ENCODE assay signal across 8 mouse cellular contexts in the genomic region with DNA sequence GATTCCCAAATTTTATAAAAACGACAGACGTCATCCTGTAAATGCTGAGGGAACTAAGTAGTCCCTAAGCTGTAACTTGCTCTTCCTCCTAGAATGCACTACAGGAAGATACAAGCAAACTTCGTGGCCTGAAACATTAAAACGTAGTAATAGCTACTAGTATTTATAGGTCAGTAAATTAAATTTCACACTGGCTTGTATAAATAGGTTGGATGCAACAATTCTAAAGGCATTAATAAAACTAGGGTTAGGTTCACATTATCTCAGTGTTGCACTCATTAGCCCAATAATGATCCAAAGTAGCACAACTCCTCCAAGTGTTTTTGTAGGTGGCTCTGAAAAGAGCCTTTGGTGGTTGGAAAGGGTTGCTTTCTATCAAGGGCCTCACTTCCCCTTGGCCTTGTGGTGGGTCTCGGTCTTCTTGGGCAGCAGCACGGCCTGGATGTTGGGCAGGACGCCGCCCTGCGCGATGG. TPM values are rescaled to one million over a fixed set of nuclear protein-coding genes. Genes with fewer than 3 reads are reported as not detected.
DNase-seq lines count a peak whose midpoint lies in the region; ATAC-seq and TF ChIP-seq lines count a peak whose summit lies in the region.

No protein-coding gene starts in this region.

- H3K36me3 ChIP-seq in lung, embryonic 14.5 days (ENCODE audit: insufficient read depth): no peaks in the 10 kb centered on the region
- no peaks in the 10 kb centered on the region for H3K36me3 ChIP-seq in intestine, embryonic 14.5 days (ENCODE audit: control insufficient read depth, insufficient read depth, low read length)

- intact Hi-C loops in gastrocnemius, postnatal 36 days (cut with DNase I): no loop called here

- no peaks in the 10 kb centered on the region for H3K27me3 ChIP-seq in lung, embryonic 14.5 days (ENCODE audit: insufficient read depth, low read length)
- no peaks in the 10 kb centered on the region for H3K27me3 ChIP-seq in intestine, embryonic 14.5 days (replicated peaks; ENCODE audit: control insufficient read depth, insufficient read depth, low read length)

- peak overlapping the region; percentile 75 for H3K4me2 ChIP-seq in lung, embryonic 14.5 days
- H3K4me2 ChIP-seq in intestine, embryonic 14.5 days (ENCODE audit: low read length): peak overlapping the region; percentile 70

- H3K4me3 ChIP-seq in lung, embryonic 14.5 days (ENCODE audit: low read depth, low read length): peak overlapping the region; percentile 46
- H3K4me3 ChIP-seq in cortical plate, adult 2 months (ENCODE audit: insufficient read depth, low read length): peak overlapping the region; percentile 56
- H3K4me3 ChIP-seq in intestine, embryonic 14.5 days (ENCODE audit: low read depth, low read length): peak overlapping the region; percentile 41

- no peak for ATAC-seq in lung, embryonic 14.5 days (ENCODE audit: insufficient read depth)
- ATAC-seq in intestine, embryonic 14.5 days (replicated peaks; ENCODE audit: low FRiP score, low TSS enrichment, low read depth): no peak

- TF ChIP-seq POLR2A in cortical plate, adult 2 months (IDR thresholded peaks at IDR 0.05; ENCODE audit: extremely low read depth, insufficient read depth, low read length): no peak

- 1% methylated on average over 10 of the region's 10 CpGs for WGBS in lung, embryonic 14.5 days
- WGBS in intestine, embryonic 14.5 days: 2% methylated on average over 10 of the region's 10 CpGs

- peak overlapping the region; percentile 71 for H3K9ac ChIP-seq in lung, embryonic 14.5 days
- peak overlapping the region; percentile 69 for H3K9ac ChIP-seq in intestine, embryonic 14.5 days (ENCODE audit: low read length)

- peak; percentile 62 for DNase-seq in lung, embryonic 14.5 days
- no peak for DNase-seq in lung, postnatal 14 days
- peak; percentile 66 for DNase-seq in intestine, embryonic 14.5 days (ENCODE audit: low spot score)
- peak; percentile 45 for DNase-seq in neural tube, embryonic 10.5 days (ENCODE audit: extremely low spot score, low spot score)
- no peak for DNase-seq in right cerebral cortex, postnatal 4 days
- no peak for DNase-seq in adrenal gland, adult (ENCODE audit: inconsistent age in 2 of 2, low spot score in 1 of 2)
- DNase-seq in gastrocnemius, postnatal 36 days: no peak

- H3K9me3 ChIP-seq in lung, embryonic 14.5 days (ENCODE audit: low read depth, low read length): no peaks in the 10 kb centered on the region
- no peaks in the 10 kb centered on the region for H3K9me3 ChIP-seq in intestine, embryonic 14.5 days (ENCODE audit: control insufficient read depth, low read length)

- H3K4me1 ChIP-seq in lung, embryonic 14.5 days (ENCODE audit: insufficient read depth): no peaks in the 10 kb centered on the region
- H3K4me1 ChIP-seq in cortical plate, adult 2 months (ENCODE audit: control insufficient read depth, insufficient read depth, low read length): peaks cover 2% of the 10 kb centered on the region; the same call in 1 of the 2 replicates
- peaks cover 24% of the 10 kb centered on the region for H3K4me1 ChIP-seq in intestine, embryonic 14.5 days (replicated peaks; ENCODE audit: control insufficient read depth, insufficient read depth, low read length)

- H3K27ac ChIP-seq in lung, embryonic 14.5 days (ENCODE audit: low read depth): peak overlapping the region; percentile 98
- peak overlapping the region; percentile 88 for H3K27ac ChIP-seq in cortical plate, adult 2 months (ENCODE audit: insufficient read depth, low read length)
- H3K27ac ChIP-seq in intestine, embryonic 14.5 days (ENCODE audit: low read depth): peak overlapping the region; percentile 89

- TF ChIP-seq CTCF in lung, embryonic 14.5 days (IDR thresholded peaks at IDR 0.05; ENCODE audit: low read depth): no peak
- no peak for TF ChIP-seq CTCF in cortical plate, adult 2 months (IDR thresholded peaks at IDR 0.05; ENCODE audit: extremely low read depth, insufficient read depth, low read length)

RNA-seq across cellular contexts. Expression of a gene that starts 0.5 kb away (rescaled TPM):
- polyA plus RNA-seq in lung, embryonic 14.5 days (2014; fragmentation: Nextera tagmentation; extraction: Ambion mirVana): 16.8 and 20.4 TPM in 2 replicates
- polyA plus RNA-seq in cortical plate, adult 2 months (2012; rRNA removed): 0.70 and 1.7 TPM in 2 replicates
- polyA plus RNA-seq in intestine, embryonic 14.5 days (2014; fragmentation: Nextera tagmentation; extraction: Ambion mirVana): 18.2 and 18.4 TPM in 2 replicates
- 1 to 10 TPM; 2.1 to 4.8 TPM for total RNA-seq in gastrocnemius, postnatal 36 days (2021)

RNA-seq across cellular contexts. Expression of a gene that starts 0.8 kb away (rescaled TPM):
- polyA plus RNA-seq in lung, embryonic 14.5 days (2014; fragmentation: Nextera tagmentation; extraction: Ambion mirVana): 2.0 and 3.1 TPM in 2 replicates
- polyA plus RNA-seq in cortical plate, adult 2 months (2012; rRNA removed): 2.0 and 2.7 TPM in 2 replicates
- 3.2 and 3.7 TPM in 2 replicates for polyA plus RNA-seq in intestine, embryonic 14.5 days (2014; fragmentation: Nextera tagmentation; extraction: Ambion mirVana)
- total RNA-seq in gastrocnemius, postnatal 36 days (2021): 1 to 10 TPM; 6.9 to 9.3 TPM

RNA-seq across cellular contexts. Expression of a gene that starts 2.8 kb away (rescaled TPM):
- polyA plus RNA-seq in lung, embryonic 14.5 days (2014; fragmentation: Nextera tagmentation; extraction: Ambion mirVana): 6.4 and 8.8 TPM in 2 replicates
- 11.0 and 14.4 TPM in 2 replicates for polyA plus RNA-seq in cortical plate, adult 2 months (2012; rRNA removed)
- polyA plus RNA-seq in intestine, embryonic 14.5 days (2014; fragmentation: Nextera tagmentation; extraction: Ambion mirVana): 7.2 and 10.8 TPM in 2 replicates
- total RNA-seq in gastrocnemius, postnatal 36 days (2021): 10 to 100 TPM; 27.0 to 38.7 TPM

RNA-seq across cellular contexts. Expression of a gene that starts 18.2 kb away (rescaled TPM):
- 0.96 and 2.2 TPM in 2 replicates for polyA plus RNA-seq in lung, embryonic 14.5 days (2014; fragmentation: Nextera tagmentation; extraction: Ambion mirVana)
- polyA plus RNA-seq in cortical plate, adult 2 months (2012; rRNA removed): 2.3 and 2.4 TPM in 2 replicates
- polyA plus RNA-seq in intestine, embryonic 14.5 days (2014; fragmentation: Nextera tagmentation; extraction: Ambion mirVana): 2.2 and 2.3 TPM in 2 replicates
- total RNA-seq in gastrocnemius, postnatal 36 days (2021): 1 to 10 TPM; 2.0 to 3.2 TPM

RNA-seq across cellular contexts. Expression of a gene that starts 27.3 kb away (rescaled TPM):
- 18.5 and 19.7 TPM in 2 replicates for polyA plus RNA-seq in lung, embryonic 14.5 days (2014; fragmentation: Nextera tagmentation; extraction: Ambion mirVana)
- polyA plus RNA-seq in cortical plate, adult 2 months (2012; rRNA removed): 0.21 and 0.25 TPM in 2 replicates
- polyA plus RNA-seq in intestine, embryonic 14.5 days (2014; fragmentation: Nextera tagmentation; extraction: Ambion mirVana): 16.0 and 16.8 TPM in 2 replicates
- total RNA-seq in gastrocnemius, postnatal 36 days (2021): 1 to 10 TPM; 4.7 to 6.6 TPM

Comparison
In these comparisons a context has a peak if more than half of its experiments do, and no peak if none do; other contexts are left out.
1. DNase-seq: peak in lung, embryonic 14.5 days (single experiment), intestine, embryonic 14.5 days (single experiment) and neural tube, embryonic 10.5 days (single experiment); none in lung, postnatal 14 days (single experiment), right cerebral cortex, postnatal 4 days (single experiment), adrenal gland, adult (0 of 2) and gastrocnemius, postnatal 36 days (0 of 2).
2. Peak in every context shown above with its lines, with median percentiles within 50 percentile points of each other: H3K27ac ChIP-seq and H3K4me3 ChIP-seq.